Mouse (Mus musculus) liver, embryonic 16.5 days (tissue): ENCODE data around the gene Vldlr. TPM values are rescaled to one million over a fixed set of nuclear protein-coding genes. Genes with fewer than 3 reads are reported as not detected.

Experiments
- ATAC-seq: fragments of 200-750 bp; cut with Nextera tagmentation; 2 replicates; pipeline ENCODE4 v1.8.0; 2017; ENCODE audit warnings: low read depth, mild to moderate bottlenecking, moderate number of reproducible peaks, moderate library complexity
- H3K27ac ChIP-seq: fragments of 300-500 bp; sonication (generic); 2 replicates; pipeline ENCODE4 v1.5.1; 2014; ENCODE audit warnings: mild to moderate bottlenecking, low read length
- H3K27me3 ChIP-seq: fragments of 300-500 bp; sonication (generic); 2 replicates; pipeline ENCODE4 v1.6.1; 2014; ENCODE audit warnings: low read depth, low read length, mixed read lengths; ENCODE audit not compliant: control insufficient read depth, insufficient read depth
- H3K36me3 ChIP-seq: fragments of 300-500 bp; sonication (generic); 2 replicates; pipeline ENCODE4 v1.6.1; 2014; ENCODE audit warnings: mild to moderate bottlenecking; ENCODE audit not compliant: control insufficient read depth, insufficient read depth
- H3K4me1 ChIP-seq: fragments of 300-500 bp; sonication (generic); 2 replicates; pipeline ENCODE4 v1.6.1; 2014; ENCODE audit warnings: low read depth, low read length, mixed read lengths; ENCODE audit not compliant: control insufficient read depth
- H3K4me2 ChIP-seq: fragments of 300-500 bp; sonication (generic); 2 replicates; pipeline ENCODE4 v1.6.1; 2014; ENCODE audit warnings: low read depth, low read length, mixed read lengths
- H3K4me3 ChIP-seq: fragments of 300-500 bp; sonication (generic); 2 replicates; pipeline ENCODE4 v1.5.1; 2014; ENCODE audit warnings: low read depth, mild to moderate bottlenecking, low read length
- H3K9ac ChIP-seq: fragments of 300-500 bp; sonication (generic); 2 replicates; pipeline ENCODE4 v1.6.1; 2014; ENCODE audit warnings: low read depth, low read length
- H3K9me3 ChIP-seq: fragments of 300-500 bp; sonication (generic); replicated peaks from 2 replicates; pipeline ENCODE4 v1.6.1; 2016; ENCODE audit warnings: low read length; ENCODE audit not compliant: control insufficient read depth
- WGBS: fragments of 180-500 bp; shearing (Covaris S2); extraction: QIAGEN DNeasy Blood & Tissue Kit; methylation state at CpG from one replicate; pipeline ENCODE4 v1.1.7; 2014; ENCODE audit not compliant: insufficient replicate concordance; 5-methylcytosine and 5-hydroxymethylcytosine counted together
- polyA plus RNA-seq: library from polyadenylated mRNA; unstranded; fragments of >200 nt; fragmentation: Nextera tagmentation; extraction: Ambion mirVana; gene quantifications from 2 replicates; pipeline ENCODE4 v1.2.1, GENCODE M21; 2015

Gene Vldlr
- polyA plus RNA-seq, 1 experiment from 2014 or later = 2.1 TPM

DNA sequence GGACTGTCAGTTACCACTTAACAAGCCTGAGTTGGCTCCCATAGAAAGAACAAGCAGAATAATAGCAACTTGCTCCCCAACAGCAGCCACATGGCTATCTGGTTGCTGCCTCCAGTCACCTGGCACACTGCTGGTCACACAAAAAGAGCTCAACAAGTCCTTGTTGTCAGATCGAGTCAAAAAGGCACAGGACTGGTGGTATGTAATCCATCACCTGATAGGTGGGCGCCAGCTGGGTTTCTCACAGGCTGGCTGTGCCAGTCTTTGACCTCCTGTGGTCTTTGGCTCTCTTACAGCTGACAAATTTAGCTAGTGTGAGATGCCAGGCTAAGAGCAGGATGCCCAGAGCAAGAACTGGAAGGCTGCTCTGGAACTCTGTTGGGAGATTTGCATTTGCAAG is 5.3 kb upstream of the Vldlr start:
- ATAC-seq = no peak
- Histone ChIP-seq H3K27ac (no peak overlapping the region), H3K4me1 (no peaks in the 10 kb centered on the region), H3K27me3 (peaks cover 6% of the 10 kb centered on the region), H3K36me3 (no peaks in the 10 kb centered on the region), H3K4me3 (no peak overlapping the region), H3K9ac (no peak overlapping the region), H3K9me3 (no peaks in the 10 kb centered on the region), H3K4me2 (no peak overlapping the region)
- 49% methylated on average over 2 of the region's 2 CpGs for WGBS

DNA sequence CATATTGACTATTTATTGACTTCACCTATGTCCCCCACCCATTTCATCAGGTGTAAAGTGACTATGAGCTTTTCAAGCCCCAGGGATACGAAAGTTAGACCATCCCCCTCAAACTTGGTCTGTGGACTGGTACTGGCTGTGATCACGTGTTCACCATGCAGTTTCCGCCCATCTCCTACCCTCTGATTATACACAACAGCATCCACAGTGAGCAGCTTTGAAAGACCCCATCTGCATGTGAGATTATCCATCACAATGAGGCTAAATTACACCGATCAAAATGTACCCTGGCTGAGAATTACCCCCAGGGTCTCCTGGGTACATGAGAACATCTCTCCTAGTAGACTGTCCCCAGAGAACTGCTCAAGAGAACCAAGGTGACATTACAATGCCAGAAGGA is 688 bp upstream of the Vldlr start:
- H3K27me3 ChIP-seq = peaks cover 34% of the 10 kb centered on the region
- no peak for ATAC-seq
- no peak overlapping the region for H3K4me2 ChIP-seq
- no peaks in the 10 kb centered on the region for H3K9me3 ChIP-seq
- H3K9ac ChIP-seq = no peak overlapping the region
- H3K4me3 ChIP-seq = no peak overlapping the region
- whole genome bisulfite sequencing = 48% methylated on average over 4 of the region's 4 CpGs
- no peaks in the 10 kb centered on the region; the same call in 1 of the 2 replicates for H3K4me1 ChIP-seq
- H3K36me3 ChIP-seq = no peaks in the 10 kb centered on the region
- H3K27ac ChIP-seq = no peak overlapping the region

DNA sequence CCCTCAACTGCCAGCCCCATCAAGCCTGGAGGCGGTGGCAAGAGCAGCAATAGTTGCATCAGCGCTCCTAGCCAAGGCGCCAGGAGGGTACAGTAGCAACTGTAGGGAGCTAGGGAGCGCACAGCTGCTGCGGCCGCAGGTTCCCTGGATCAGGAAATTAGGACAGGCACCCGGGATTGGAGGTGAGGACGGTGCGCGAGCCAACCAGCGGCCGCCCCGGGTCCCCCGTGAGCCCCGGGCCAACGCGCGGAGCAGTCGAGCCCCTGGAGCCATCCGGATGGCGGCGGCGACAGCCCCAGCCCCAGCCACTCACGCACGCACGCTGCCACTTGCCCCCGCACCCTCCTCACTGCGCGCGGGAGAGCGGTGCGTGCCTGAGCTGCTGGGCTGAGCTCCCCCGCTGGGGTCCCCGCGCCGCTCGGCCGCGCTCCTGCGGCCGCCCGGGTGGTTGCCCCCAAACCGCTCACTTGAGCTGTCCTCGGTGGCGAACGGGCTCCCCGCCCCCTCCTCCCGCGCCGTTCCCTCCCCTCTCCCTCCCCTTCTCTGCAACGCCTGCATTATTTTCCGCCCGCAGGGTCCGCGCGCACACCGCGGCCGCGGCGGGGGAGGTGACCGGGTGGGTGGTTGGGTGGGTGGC is 601 bp downstream of the Vldlr start:
- H3K4me2 ChIP-seq = peak overlapping the region; percentile 66
- ATAC-seq = peak; percentile 77
- no peak overlapping the region for H3K27ac ChIP-seq
- no peaks in the 10 kb centered on the region; the same call in 1 of the 2 replicates for H3K4me1 ChIP-seq
- peaks cover 34% of the 10 kb centered on the region for H3K27me3 ChIP-seq
- H3K9me3 ChIP-seq = no peaks in the 10 kb centered on the region
- H3K4me3 ChIP-seq = peak overlapping the region; percentile 57
- WGBS = under 1% methylated on average over 58 of the region's 62 CpGs
- no peak overlapping the region; the same call in 1 of the 2 replicates for H3K9ac ChIP-seq
- no peaks in the 10 kb centered on the region for H3K36me3 ChIP-seq

DNA sequence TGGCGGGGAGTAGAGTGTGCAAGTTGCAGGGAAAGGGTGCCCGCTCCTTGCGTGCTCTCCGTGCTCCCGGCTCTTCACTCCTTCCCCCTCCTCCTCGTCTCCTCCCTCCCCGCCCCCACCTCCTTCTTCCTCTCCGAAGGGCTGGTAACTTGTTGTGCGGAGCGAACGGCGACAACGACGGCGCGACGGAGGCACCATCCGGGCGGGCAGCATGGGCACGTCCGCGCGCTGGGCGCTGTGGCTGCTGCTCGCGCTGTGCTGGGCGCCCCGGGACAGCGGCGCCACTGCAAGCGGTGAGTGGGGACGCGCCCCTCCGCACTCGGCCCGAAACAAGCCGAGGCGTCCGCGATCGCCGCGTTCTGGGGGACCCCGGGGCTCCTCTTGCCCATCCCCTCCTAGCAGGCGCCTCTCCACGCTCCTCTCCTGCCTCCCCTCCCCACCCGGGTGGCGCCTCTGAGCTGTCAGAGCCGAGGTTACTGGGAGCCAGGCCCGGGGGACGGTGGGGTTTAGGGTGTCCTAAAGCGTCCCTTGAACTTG is 1.2 kb downstream of the Vldlr start:
- Histone ChIP-seq H3K9ac (peak overlapping the region; percentile 34; the same call in 1 of the 2 replicates), H3K4me3 (peak overlapping the region; percentile 57), H3K9me3 (no peaks in the 10 kb centered on the region), H3K27me3 (peaks cover 34% of the 10 kb centered on the region), H3K4me2 (peak overlapping the region; percentile 66), H3K36me3 (no peaks in the 10 kb centered on the region), H3K4me1 (no peaks in the 10 kb centered on the region; the same call in 1 of the 2 replicates), H3K27ac (no peak overlapping the region)
- ATAC-seq = no peak; the same call in 1 of the 2 replicates
- under 1% methylated on average over 45 of the region's 52 CpGs for WGBS

DNA sequence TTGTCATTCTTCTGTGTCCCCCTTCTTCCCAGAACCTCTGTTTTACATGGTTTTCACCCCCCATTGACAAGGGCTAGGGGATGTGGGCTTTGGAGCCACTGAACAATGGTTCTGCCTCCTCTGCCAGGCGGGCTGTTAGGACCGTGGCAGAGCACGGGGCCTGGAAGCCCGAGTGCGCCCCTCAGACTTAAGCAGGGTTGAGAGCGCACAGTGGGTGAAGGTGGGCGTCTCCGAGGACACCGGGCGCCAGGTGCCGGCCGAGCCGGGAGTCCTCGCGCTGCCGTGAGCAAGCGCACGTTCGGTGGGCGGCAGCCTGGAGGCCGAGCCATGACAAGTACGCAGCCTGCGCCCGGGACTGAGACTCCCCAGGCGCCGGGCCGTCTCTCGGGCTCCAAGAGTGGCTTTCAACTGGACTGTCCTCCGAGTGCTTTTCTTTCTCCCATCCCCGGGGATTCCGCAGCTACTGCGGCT is 1.7 kb downstream of the Vldlr start:
- ATAC-seq = no peak
- no peaks in the 10 kb centered on the region for H3K36me3 ChIP-seq
- H3K27me3 ChIP-seq = peaks cover 34% of the 10 kb centered on the region
- H3K4me1 ChIP-seq = no peaks in the 10 kb centered on the region; the same call in 1 of the 2 replicates
- WGBS = under 1% methylated on average over 32 of the region's 32 CpGs
- H3K27ac ChIP-seq = no peak overlapping the region
- peak overlapping the region; percentile 66 for H3K4me2 ChIP-seq
- H3K9ac ChIP-seq = no peak overlapping the region; the same call in 1 of the 2 replicates
- peak overlapping the region; percentile 57 for H3K4me3 ChIP-seq
- no peaks in the 10 kb centered on the region for H3K9me3 ChIP-seq

DNA sequence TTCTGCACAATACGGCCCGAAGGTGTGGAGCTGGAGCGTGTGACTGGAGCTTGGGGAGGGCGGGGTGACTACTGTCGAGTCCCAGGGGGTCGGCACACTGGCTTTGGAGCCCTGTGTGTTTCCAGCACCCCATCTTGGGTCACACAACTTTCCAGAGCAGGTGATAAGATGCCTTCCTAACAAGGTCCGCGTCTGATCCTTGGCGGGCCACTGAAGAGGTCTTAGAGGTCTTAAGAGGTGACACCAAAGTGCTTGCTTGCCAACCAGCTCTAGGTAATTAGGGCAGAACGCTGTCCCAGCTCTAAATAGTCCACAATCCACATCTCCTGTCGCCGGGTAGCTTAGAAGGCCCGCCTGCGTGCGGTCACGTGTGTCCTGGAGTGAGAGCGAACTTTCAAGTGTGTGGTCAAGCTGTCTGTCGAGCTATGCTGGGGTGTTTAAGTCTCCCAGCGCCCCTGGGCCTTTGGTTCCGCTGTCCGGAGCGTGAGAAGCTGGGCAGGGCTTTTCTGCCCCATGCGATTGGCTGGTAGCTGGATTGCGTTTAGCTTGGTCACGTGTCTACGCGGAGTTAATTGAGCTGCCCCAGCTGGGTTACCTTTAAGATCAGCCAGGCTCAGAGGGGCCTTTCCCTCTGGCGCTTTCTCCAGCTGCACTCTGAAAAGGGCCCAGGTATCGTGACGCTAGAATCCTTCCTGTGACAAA is 2.4 kb downstream of the Vldlr start:
- Histone ChIP-seq H3K4me1 (no peaks in the 10 kb centered on the region; the same call in 1 of the 2 replicates), H3K36me3 (no peaks in the 10 kb centered on the region), H3K9ac (peak overlapping the region; percentile 29; the same call in 1 of the 2 replicates), H3K4me2 (peak overlapping the region; percentile 66), H3K9me3 (no peaks in the 10 kb centered on the region), H3K4me3 (peak overlapping the region; percentile 57), H3K27me3 (peaks cover 34% of the 10 kb centered on the region), H3K27ac (no peak overlapping the region)
- peak; percentile 49; the same call in 1 of the 2 replicates for ATAC-seq
- WGBS = 2% methylated on average over 30 of the region's 30 CpGs

DNA sequence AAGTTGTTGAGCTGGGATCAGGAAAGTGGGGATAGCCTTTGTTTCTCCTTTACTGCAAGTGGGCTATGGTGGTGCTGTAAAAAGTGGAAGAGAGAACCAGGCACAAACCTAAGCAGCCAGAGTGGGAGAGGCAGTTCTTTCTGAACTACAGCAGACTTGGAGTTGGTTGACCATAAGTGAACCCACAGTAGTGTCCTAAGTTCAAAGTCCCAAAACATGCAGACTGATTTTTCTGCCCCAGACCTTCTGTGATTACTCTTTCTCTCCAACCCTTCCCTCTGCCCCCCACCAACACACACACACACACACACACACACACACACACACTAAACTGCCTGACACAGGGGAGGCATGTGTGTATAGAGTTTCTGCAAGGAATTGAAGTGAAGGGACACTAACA is 3.3 kb downstream of the Vldlr start:
- Histone ChIP-seq H3K4me3 (no peak overlapping the region), H3K36me3 (no peaks in the 10 kb centered on the region), H3K4me2 (no peak overlapping the region), H3K27me3 (peaks cover 34% of the 10 kb centered on the region), H3K9ac (no peak overlapping the region), H3K27ac (no peak overlapping the region), H3K4me1 (no peaks in the 10 kb centered on the region; the same call in 1 of the 2 replicates), H3K9me3 (no peaks in the 10 kb centered on the region)
- no peak for ATAC-seq

DNA sequence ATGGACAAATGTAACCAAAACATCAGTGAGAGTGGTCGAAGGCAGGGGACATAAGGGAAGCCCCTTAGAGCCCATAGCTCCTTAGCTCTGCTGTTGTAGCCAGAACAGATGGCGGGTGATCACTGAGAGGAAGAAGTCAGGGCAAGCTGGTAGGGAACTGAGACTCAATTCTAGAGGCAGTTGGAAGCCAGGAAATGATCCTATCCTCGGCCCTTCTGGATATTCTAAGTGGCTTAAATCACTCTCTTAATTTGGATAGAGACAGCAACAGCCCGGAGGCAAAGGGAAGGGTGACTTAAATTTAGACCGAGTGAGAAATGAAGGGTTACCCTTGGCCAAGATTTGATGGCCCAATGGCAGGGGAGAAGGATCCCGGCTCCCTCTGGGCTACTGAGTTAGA is 6.8 kb downstream of the Vldlr start:
- H3K27me3 ChIP-seq = peaks cover 8% of the 10 kb centered on the region
- no peak overlapping the region for H3K9ac ChIP-seq
- ATAC-seq = no peak
- WGBS = 56% methylated on average over 6 of the region's 6 CpGs
- no peak overlapping the region for H3K4me2 ChIP-seq
- no peak overlapping the region for H3K4me3 ChIP-seq
- H3K36me3 ChIP-seq = no peaks in the 10 kb centered on the region
- H3K9me3 ChIP-seq = no peaks in the 10 kb centered on the region
- no peak overlapping the region for H3K27ac ChIP-seq
- no peaks in the 10 kb centered on the region for H3K4me1 ChIP-seq

DNA sequence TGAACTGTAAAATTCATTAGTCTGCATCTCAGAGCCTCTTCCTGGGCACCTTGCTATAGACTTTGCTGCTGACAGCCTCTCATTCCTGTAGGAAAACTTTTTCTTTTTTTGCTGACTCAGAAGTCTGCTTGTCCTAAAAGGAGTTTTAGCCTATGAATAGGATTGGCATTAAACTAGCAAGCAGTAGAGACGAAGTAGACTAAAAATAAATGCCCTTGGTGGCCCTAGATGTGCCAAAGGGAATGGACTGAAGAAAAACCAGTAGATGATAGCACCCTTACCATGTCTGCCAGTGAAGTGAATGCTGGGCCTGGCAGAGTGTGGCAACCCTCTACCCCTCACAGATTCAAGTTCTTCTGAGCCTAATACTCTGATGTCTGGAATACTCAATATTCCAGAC is 8.1 kb downstream of the Vldlr start:
- Histone ChIP-seq H3K27ac (no peak overlapping the region), H3K4me1 (no peaks in the 10 kb centered on the region), H3K9me3 (no peaks in the 10 kb centered on the region), H3K9ac (no peak overlapping the region), H3K36me3 (no peaks in the 10 kb centered on the region), H3K27me3 (no peaks in the 10 kb centered on the region), H3K4me3 (no peak overlapping the region), H3K4me2 (no peak overlapping the region)
- no peak for ATAC-seq
- WGBS = 29% methylated on average over 1 of the region's 1 CpGs
